Mouse (Mus musculus): ENCODE results near the gene Olfr1166. TPM values are rescaled to one million over a fixed set of nuclear protein-coding genes. Genes with fewer than 3 reads are reported as not detected.
"Not testable (repeated sequence)": the region's sequence is repeated elsewhere in the genome, so short reads cannot be mapped to it uniquely, and the experiment has no call there.

The Olfr1166 gene
- total RNA-seq (2021), result not detected

DNA sequence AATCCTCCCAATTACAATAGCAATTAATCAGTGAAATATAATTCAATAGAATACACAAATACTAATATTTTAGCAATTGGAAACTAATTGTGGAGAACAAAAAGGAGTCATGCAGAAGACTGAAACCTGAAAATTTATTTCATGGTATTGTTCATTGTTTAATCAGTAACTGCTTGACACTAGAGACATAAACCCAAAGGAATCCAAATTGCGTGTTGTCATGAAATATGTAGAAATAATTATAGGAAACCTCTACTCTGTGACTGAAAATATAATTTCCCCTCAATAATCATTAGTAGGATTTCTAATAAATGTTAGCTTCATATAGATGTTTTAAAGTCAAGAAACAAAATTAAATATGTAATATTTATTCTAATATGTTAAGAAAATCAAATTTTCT lies at the start of gene Olfr1166:
Gene Olfr1166, minus strand, starts transcription at position 101 of the 400 bp plus-strand sequence.
- intact Hi-C loops (cut with DNase I), result no loop called here
- DNase-seq, result no peak

DNA sequence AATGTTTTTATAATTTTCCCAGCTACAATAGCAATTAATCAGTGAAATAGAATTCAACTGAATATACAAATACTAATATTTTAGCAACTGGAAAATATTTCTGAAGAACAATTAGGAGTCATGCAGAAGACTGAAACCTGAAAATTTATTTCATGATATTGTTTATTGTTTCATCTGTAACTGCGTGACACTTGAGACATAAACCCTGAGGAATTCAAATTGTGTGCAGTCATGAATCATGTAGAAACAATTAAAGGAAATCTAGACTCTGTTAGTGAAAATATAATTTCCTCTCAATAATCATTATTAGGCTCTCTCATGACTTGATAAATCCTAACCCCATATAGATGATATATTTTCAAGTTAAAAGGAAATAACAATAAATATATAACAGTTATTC lies 27.0 kb upstream of the Olfr1166 start, which contains the start of gene Olfr1167:
Gene Olfr1167, minus strand, starts transcription at position 101 of the 400 bp plus-strand sequence.
- intact Hi-C loops (cut with DNase I); DNase-seq: not testable (repeated sequence)

- DNase-seq, result no peak
- intact Hi-C loops (cut with DNase I), result no loop called here
Observed at GRCm38 (mm10) chr2:88093866-88094265, 34.2 kb downstream of the Olfr1166 start, which contains the start of gene Olfr1164. Gene Olfr1164, minus strand, starts transcription at chr2:88093966.

Other genes with a start within 250 kb of the Olfr1166 start
- not detected for gene Olfr1153, start 233.3 kb downstream of the Olfr1166 start, total RNA-seq (2021)
- gene Olfr1154, start 223.1 kb downstream of the Olfr1166 start, total RNA-seq (2021), result not detected
- gene Olfr1155, start 183.1 kb downstream of the Olfr1166 start, total RNA-seq (2021), result not detected
- not detected for gene Olfr1156, start 175.2 kb downstream of the Olfr1166 start, total RNA-seq (2021)
- gene Olfr1157, start 160.0 kb downstream of the Olfr1166 start, total RNA-seq (2021), result not detected
- not detected for gene Olfr74, start 153.6 kb downstream of the Olfr1166 start, total RNA-seq (2021)
- not detected for gene Olfr1158, start 138.2 kb downstream of the Olfr1166 start, total RNA-seq (2021)
- gene Olfr1160, start 120.0 kb downstream of the Olfr1166 start, total RNA-seq (2021), result not detected
- gene Olfr1161, start 105.5 kb downstream of the Olfr1166 start, total RNA-seq (2021), result not detected
- gene Olfr73, start 90.6 kb downstream of the Olfr1166 start, total RNA-seq (2021), result not detected
- gene Olfr1162, start 77.1 kb downstream of the Olfr1166 start, total RNA-seq (2021), result not detected
- not detected for gene Olfr1163, start 56.4 kb downstream of the Olfr1166 start, total RNA-seq (2021)
- not detected for gene Olfr1164, start 34.3 kb downstream of the Olfr1166 start, total RNA-seq (2021)
- not detected for gene Olfr1167, start 26.9 kb upstream of the Olfr1166 start, total RNA-seq (2021)
- gene Olfr1168, start 53.6 kb upstream of the Olfr1166 start, total RNA-seq (2021), result not detected
- gene Olfr1170, start 100.1 kb upstream of the Olfr1166 start, total RNA-seq (2021), result not detected
- not detected for gene Olfr1173, start 151.6 kb upstream of the Olfr1166 start, total RNA-seq (2021)
- not detected for gene Olfr1174-ps, start 186.9 kb upstream of the Olfr1166 start, total RNA-seq (2021)
- not detected for gene Olfr1175-ps, start 198.9 kb upstream of the Olfr1166 start, total RNA-seq (2021)
- not detected for gene Olfr1176, start 208.4 kb upstream of the Olfr1166 start, total RNA-seq (2021)
- gene Olfr1177-ps, start 218.2 kb upstream of the Olfr1166 start, total RNA-seq (2021), result not detected

All from heart, postnatal 10 days (tissue).